Mouse (Mus musculus) Patski (cell line): Measurements from ENCODE around the gene Fkbp7. TPM values are rescaled to one million over a fixed set of nuclear protein-coding genes. Genes with fewer than 3 reads are reported as not detected.

Source experiments
- ATAC-seq: fragments of 100-300 bp; one replicate; pipeline ENCODE4 v1.8.0; 2021
- CTCF ChIA-PET: fragments of 350-600 bp; sonication (Branson Sonifier 250); formaldehyde crosslinking; loops from one replicate; lab custom pipeline; 2022; ENCODE audit warnings: inconsistent platforms; lab: Charles Lee
- POLR2A ChIA-PET: fragments of 350-600 bp; sonication (Branson Sonifier 250); formaldehyde crosslinking; loops from one replicate; lab custom pipeline; 2022; ENCODE audit warnings: antibody characterized with exemption, inconsistent platforms; lab: Charles Lee
- DNase-seq: peaks from one replicate; pipeline ENCODE4 v3.0.0-alpha.2; 2011; ENCODE audit warnings: low read depth, low spot score
- H3K27me3 ChIP-seq: fragments of 371-371 bp; one replicate; pipeline ENCODE4 v1.5.1; 2021
- CTCF ChIP-seq: fragments of 100-300 bp; IDR thresholded peaks from one replicate; pipeline ENCODE4 v1.5.1; 2021
- in situ Hi-C: fragments of 300-500 bp; cut with MboI; formaldehyde crosslinking; loops from 3 replicates; pipeline ENCODE4 v1.11.1; 2018; ENCODE audit warnings: low pct_unique_long_range_greater_than_20kb, mixed read lengths
- polyA plus RNA-seq: library from polyadenylated mRNA; unstranded; gene quantifications from one replicate; pipeline ENCODE4 v1.2.3, GENCODE M21; 2021

Fkbp7 gene
- polyA plus RNA-seq, 1 experiment from 2014 or later = 37.3 TPM

GRCm38 (mm10) chr2:76671641-76672040 lies 1.3 kb downstream of the Fkbp7 start:
- ChIA-PET CTCF (interaction anchor here (1.2 kb wide), 2 partner anchors 16 to 305 kb away, joined by 3 to 4 read pairs; no protein-coding TSS in a partner anchor), POLR2A (no interaction called here)
- no peaks in the 10 kb centered on the region for H3K27me3 ChIP-seq
- in situ Hi-C loops = no loop called here
- TF ChIP-seq CTCF = no peak
- DNase-seq (no peak), ATAC-seq (no peak)

GRCm38 (mm10) chr2:76667200-76667599 lies 5.7 kb downstream of the Fkbp7 start:
- CTCF ChIA-PET = interaction anchor here (1.9 kb wide), 1 partner anchor 11 kb away, joined by 8 read pairs; no protein-coding TSS in a partner anchor
- in situ Hi-C loops = no loop called here
- TF ChIP-seq CTCF = no peak
- POLR2A ChIA-PET = no interaction called here
- DNase-seq = no peak
- no peaks in the 10 kb centered on the region for H3K27me3 ChIP-seq
- no peak for ATAC-seq

GRCm38 (mm10) chr2:76665531-76665930 lies 7.4 kb downstream of the Fkbp7 start:
- no peak for DNase-seq
- H3K27me3 ChIP-seq = no peaks in the 10 kb centered on the region

GRCm38 (mm10) chr2:76659419-76659818 lies 13.5 kb downstream of the Fkbp7 start:
- ChIA-PET CTCF (no interaction called here), POLR2A (no interaction called here)
- DNase-seq (no peak), ATAC-seq (no peak)
- H3K27me3 ChIP-seq = no peaks in the 10 kb centered on the region
- no peak for TF ChIP-seq CTCF
- in situ Hi-C loops = no loop called here

More at GRCm38 (mm10) chr2:76665531-76665930, 7.4 kb downstream of the Fkbp7 start:
- no peak for TF ChIP-seq CTCF
- ATAC-seq = no peak
- in situ Hi-C loops = no loop called here
- ChIA-PET CTCF (no interaction called here), POLR2A (no interaction called here)

GRCm38 (mm10) chr2:76658551-76658950 lies 14.4 kb downstream of the Fkbp7 start:
- DNase-seq (no peak), ATAC-seq (no peak)
- H3K27me3 ChIP-seq = no peaks in the 10 kb centered on the region
- no peak for TF ChIP-seq CTCF
- ChIA-PET CTCF (no interaction called here), POLR2A (no interaction called here)
- in situ Hi-C loops = no loop called here

- POLR2A ChIA-PET = interaction anchor here (0.7 kb wide), 1 partner anchor 1527 kb away, joined by 4 read pairs; no protein-coding TSS in a partner anchor
- ATAC-seq (no peak), DNase-seq (no peak)
- in situ Hi-C loops = no loop called here
- no peaks in the 10 kb centered on the region for H3K27me3 ChIP-seq
- peak; percentile 67 for TF ChIP-seq CTCF
- CTCF ChIA-PET = interaction anchor here (1.1 to 1.8 kb wide), 8 partner anchors 8 to 288 kb away, joined by 3 to 10 read pairs (median 4); partner anchors contain the start of gene Rbm45
Observed at GRCm38 (mm10) chr2:76655982-76656381, 16.9 kb downstream of the Fkbp7 start.

GRCm38 (mm10) chr2:76655444-76655843 lies 17.5 kb downstream of the Fkbp7 start:
- DNase-seq (no peak), ATAC-seq (no peak)
- in situ Hi-C loops = no loop called here
- CTCF ChIA-PET = interaction anchor here (1.1 to 1.8 kb wide), 8 partner anchors 9 to 288 kb away, joined by 3 to 10 read pairs (median 4); partner anchors contain the start of gene Rbm45
- POLR2A ChIA-PET = interaction anchor here (0.7 kb wide), 1 partner anchor 1526 kb away, joined by 4 read pairs; no protein-coding TSS in a partner anchor
- no peaks in the 10 kb centered on the region for H3K27me3 ChIP-seq
- no peak for TF ChIP-seq CTCF

GRCm38 (mm10) chr2:76654646-76655045 lies 18.3 kb downstream of the Fkbp7 start:
- in situ Hi-C loops = no loop called here
- POLR2A ChIA-PET = no interaction called here
- ATAC-seq (no peak), DNase-seq (no peak)
- H3K27me3 ChIP-seq = no peaks in the 10 kb centered on the region
- CTCF ChIA-PET = no interaction called here
- no peak for TF ChIP-seq CTCF

- in situ Hi-C loops = no loop called here
- POLR2A ChIA-PET = no interaction called here
- no peak for TF ChIP-seq CTCF
- no peak for DNase-seq
- CTCF ChIA-PET = no interaction called here
- H3K27me3 ChIP-seq = no peaks in the 10 kb centered on the region
- ATAC-seq = no peak
Observed at GRCm38 (mm10) chr2:76653070-76653469, 19.8 kb downstream of the Fkbp7 start.

- in situ Hi-C loops = no loop called here
- ChIA-PET POLR2A (no interaction called here), CTCF (no interaction called here)
- DNase-seq (no peak), ATAC-seq (no peak)
- H3K27me3 ChIP-seq = no peaks in the 10 kb centered on the region
- no peak for TF ChIP-seq CTCF
Observed at GRCm38 (mm10) chr2:76648666-76649141, 24.2 kb downstream of the Fkbp7 start.

GRCm38 (mm10) chr2:76647883-76648570 lies 24.9 kb downstream of the Fkbp7 start, which contains the start of the genes Prkra and Pjvk:
TSS of gene Prkra (minus strand) at chr2:76648015.
TSS of gene Pjvk (plus strand) at chr2:76648476.
- POLR2A ChIA-PET = no interaction called here
- in situ Hi-C loops = no loop called here
- peak; percentile 100 for ATAC-seq
- no peak for TF ChIP-seq CTCF
- CTCF ChIA-PET = no interaction called here
- peak; percentile 89 for DNase-seq
- no peaks in the 10 kb centered on the region for H3K27me3 ChIP-seq
